ENCODE assay signal across 8 mouse cellular contexts in the genomic region with DNA sequence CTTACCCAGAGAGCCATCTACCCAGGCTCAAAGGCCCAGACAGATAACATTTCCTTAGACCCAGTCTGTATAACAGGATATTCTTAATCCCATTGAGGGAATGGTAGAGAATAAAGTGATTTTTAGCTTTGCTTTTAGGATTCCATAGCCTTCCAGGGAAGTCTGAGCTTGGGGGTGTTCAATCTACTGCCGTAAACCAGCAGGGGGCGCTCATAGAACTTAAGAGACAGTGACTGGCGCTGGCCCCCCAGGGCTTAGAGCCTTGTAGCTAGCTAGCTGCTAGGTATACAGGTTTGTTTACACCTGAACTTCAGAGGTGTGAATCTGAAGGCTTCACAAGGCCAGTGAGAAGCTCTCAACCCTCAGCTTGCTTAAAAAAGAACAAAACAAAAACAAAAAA.
DNase-seq lines count a peak whose midpoint lies in the region; ATAC-seq lines count a peak whose summit lies in the region.

No protein-coding gene starts in this region.

- peak; percentile 50 for DNase-seq in cerebellum, adult 11 months
- DNase-seq in B cell, adult 2 months = peak; percentile 82 to 83
- DNase-seq in brain, adult 2 months (ENCODE audit: low read depth, low spot score) = peak; percentile 88
- peak; percentile 58 for DNase-seq in forelimb bud, embryonic 11.5 days (ENCODE audit: low read depth, low spot score)
- DNase-seq in kidney, postnatal 4 days = peak; percentile 80 to 84
- DNase-seq in lung, postnatal 14 days = peak; percentile 84
- DNase-seq in skeletal muscle tissue, adult 2 months (ENCODE audit: low read depth, low spot score) = peak; percentile 61

- no peak for ATAC-seq in cerebellum, adult (ENCODE audit: insufficient number of reproducible peaks, low FRiP score, low TSS enrichment)
